Mouse (Mus musculus) midbrain, embryonic 14.5 days (tissue): ENCODE measurements at regions not wholly inside any gene's neighbourhood (a gene's known extent, or its start where the extent isn't known, plus 50 kb on each side); places are given as distances from the start of the nearest gene placed in this dataset.
A peak's percentile ranks its signal among the peaks of the same experiment; 100 is the strongest.

Experiments used
- ATAC-seq: fragments of 200-750 bp; cut with Nextera tagmentation; 2 replicates; pipeline ENCODE4 v1.8.0; 2017; ENCODE audit warnings: moderate number of reproducible peaks, moderate library complexity; ENCODE audit not compliant: low FRiP score, low TSS enrichment
- DNase-seq: peaks from one replicate; pipeline ENCODE4 v3.0.0-alpha.2; 2015
- H3K27ac ChIP-seq: fragments of 300-500 bp; sonication (generic); replicated peaks from 2 replicates; pipeline ENCODE4 v1.5.1; 2014; ENCODE audit warnings: mild to moderate bottlenecking, low read depth, low read length, moderate library complexity
- H3K27me3 ChIP-seq: fragments of 300-500 bp; sonication (generic); 2 replicates; pipeline ENCODE4 v1.6.1; 2014; ENCODE audit warnings: low read length, control low read depth, mixed read lengths; ENCODE audit not compliant: control insufficient read depth, insufficient read depth
- H3K36me3 ChIP-seq: fragments of 300-500 bp; sonication (generic); 2 replicates; pipeline ENCODE4 v1.6.1; 2014; ENCODE audit warnings: low read length, control low read depth; ENCODE audit not compliant: control insufficient read depth, insufficient read depth
- H3K4me1 ChIP-seq: fragments of 300-500 bp; sonication (generic); 2 replicates; pipeline ENCODE4 v1.6.1; 2014; ENCODE audit warnings: mild to moderate bottlenecking, antibody characterized with exemption, low read length, control low read depth; ENCODE audit not compliant: control insufficient read depth, insufficient read depth
- H3K4me2 ChIP-seq: fragments of 300-500 bp; sonication (generic); 2 replicates; pipeline ENCODE4 v1.6.1; 2014; ENCODE audit warnings: mild to moderate bottlenecking, low read length, moderate library complexity
- H3K4me3 ChIP-seq: fragments of 300-500 bp; sonication (generic); replicated peaks from 2 replicates; pipeline ENCODE4 v1.5.1; 2014; ENCODE audit warnings: low read depth, low read length
- H3K9ac ChIP-seq: fragments of 300-500 bp; sonication (generic); replicated peaks from 2 replicates; pipeline ENCODE4 v1.6.1; 2014; ENCODE audit warnings: mild to moderate bottlenecking, low read length, moderate library complexity
- H3K9me3 ChIP-seq: fragments of 300-500 bp; sonication (generic); 2 replicates; pipeline ENCODE4 v1.6.1; 2016; ENCODE audit warnings: low read length, control low read depth, mixed read lengths; ENCODE audit not compliant: control insufficient read depth
- WGBS: fragments of 180-500 bp; shearing (Covaris S2); extraction: QIAGEN DNeasy Blood & Tissue Kit; methylation state at CpG from one replicate; pipeline ENCODE4 v1.1.7; 2014; 5-methylcytosine and 5-hydroxymethylcytosine counted together

DNA sequence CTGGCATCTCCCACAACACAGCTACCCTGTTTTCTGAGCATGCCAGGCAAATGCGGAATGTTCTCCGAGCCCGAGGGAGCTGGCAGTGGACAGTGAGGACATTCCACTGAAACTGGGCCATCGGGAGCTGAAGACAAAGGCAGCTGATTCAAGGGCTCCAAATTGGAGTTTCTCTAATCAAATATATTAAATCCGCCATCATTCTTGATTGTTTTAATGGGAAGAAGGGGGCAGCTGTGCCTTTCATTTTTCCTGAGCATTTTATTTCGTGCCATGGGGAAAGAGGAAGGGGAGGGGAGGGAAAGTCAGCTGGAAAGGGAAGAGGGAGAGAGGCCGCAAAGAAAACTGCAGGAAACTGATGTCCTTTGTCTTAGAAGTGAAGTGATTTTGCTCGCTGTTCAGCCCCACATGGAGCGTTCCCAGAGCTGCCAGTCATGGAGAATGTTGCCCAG, 373.9 kb downstream of the Cog6 start:
- no peak overlapping the region for H3K9ac ChIP-seq
- H3K27me3 ChIP-seq, result no peaks in the 10 kb centered on the region
- peaks cover 21% of the 10 kb centered on the region for H3K4me1 ChIP-seq
- DNase-seq (peak; percentile 51), ATAC-seq (no peak)
- H3K4me2 ChIP-seq, result no peak overlapping the region
- 54% methylated on average over 9 of the region's 9 CpGs for WGBS
- no peak overlapping the region for H3K4me3 ChIP-seq
- no peaks in the 10 kb centered on the region for H3K36me3 ChIP-seq
- H3K9me3 ChIP-seq, result no peaks in the 10 kb centered on the region
- H3K27ac ChIP-seq, result no peak overlapping the region

DNA sequence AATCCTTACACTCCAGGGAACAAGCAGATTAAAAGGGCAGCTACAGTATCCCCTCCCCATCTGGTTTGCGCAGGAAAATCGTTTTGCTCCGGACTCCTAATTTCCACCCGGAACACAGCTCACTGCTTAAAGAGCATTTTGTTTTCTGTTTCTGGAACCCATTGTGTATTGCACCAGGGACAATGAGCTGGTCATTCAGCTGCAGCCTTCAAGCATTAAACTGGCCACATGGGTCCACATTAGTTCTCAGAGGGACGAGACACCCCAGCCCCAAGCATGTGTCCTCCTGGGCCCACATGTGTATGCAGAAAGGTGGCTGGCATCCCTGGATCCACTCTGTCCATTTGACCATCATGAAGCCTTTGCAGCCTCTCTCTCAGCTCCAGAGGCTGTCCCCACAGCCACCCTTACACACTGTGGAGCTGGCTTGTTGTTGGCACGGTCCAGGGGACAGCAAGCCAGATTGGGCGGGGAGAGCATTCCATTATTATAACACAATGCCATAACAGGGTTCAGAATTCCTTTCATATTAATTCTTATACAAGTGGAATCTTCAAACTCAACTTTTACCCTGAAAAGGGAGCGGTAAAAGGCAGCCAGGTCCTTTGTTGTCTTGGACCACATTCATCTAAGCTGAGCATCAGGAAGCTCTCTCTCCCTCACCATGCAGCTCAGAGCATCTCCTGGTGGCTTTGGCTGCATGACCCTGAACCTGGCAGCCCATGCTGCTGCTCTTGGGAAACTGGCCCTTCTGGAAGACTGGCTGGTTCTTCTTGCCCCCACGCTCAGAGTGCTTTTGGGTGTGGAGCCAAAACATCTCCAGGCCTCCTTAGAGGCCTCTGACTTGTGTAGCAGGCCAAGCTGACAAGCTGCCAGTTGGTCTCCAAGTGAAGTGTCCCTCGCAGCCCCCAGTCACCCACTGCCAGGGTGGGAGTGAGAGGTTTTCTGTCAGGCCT, 373.4 kb downstream of the Foxo1 start:
- WGBS, result 77% methylated on average over 10 of the region's 10 CpGs
- Histone ChIP-seq H3K27ac (no peak overlapping the region), H3K4me3 (no peak overlapping the region), H3K9ac (no peak overlapping the region), H3K27me3 (no peaks in the 10 kb centered on the region), H3K4me2 (no peak overlapping the region), H3K9me3 (no peaks in the 10 kb centered on the region), H3K36me3 (no peaks in the 10 kb centered on the region), H3K4me1 (peaks cover 21% of the 10 kb centered on the region)
- DNase-seq (no peak), ATAC-seq (no peak)

- Histone ChIP-seq H3K9ac (no peak overlapping the region), H3K27me3 (no peaks in the 10 kb centered on the region), H3K4me1 (peaks cover 21% of the 10 kb centered on the region), H3K27ac (no peak overlapping the region), H3K9me3 (no peaks in the 10 kb centered on the region), H3K36me3 (no peaks in the 10 kb centered on the region), H3K4me3 (no peak overlapping the region), H3K4me2 (no peak overlapping the region)
- no peak for ATAC-seq
- DNase-seq, result no peak
- 67% methylated on average over 16 of the region's 16 CpGs for WGBS
Observed at GRCm38 (mm10) chr3:52640250-52641147, 372.4 kb downstream of the Foxo1 start.

- no peak overlapping the region for H3K4me3 ChIP-seq
- WGBS, result 77% methylated on average over 5 of the region's 5 CpGs
- no peak for ATAC-seq
Observed at GRCm38 (mm10) chr3:52638816-52639215, 370.7 kb downstream of the Foxo1 start.

GRCm38 (mm10) chr3:52634353-52634752, 366.2 kb downstream of the Foxo1 start:
- Histone ChIP-seq H3K4me1 (peaks cover under 1% of the 10 kb centered on the region; the same call in 1 of the 2 replicates), H3K9me3 (no peaks in the 10 kb centered on the region), H3K9ac (no peak overlapping the region), H3K36me3 (no peaks in the 10 kb centered on the region), H3K4me3 (no peak overlapping the region), H3K4me2 (no peak overlapping the region), H3K27ac (no peak overlapping the region), H3K27me3 (no peaks in the 10 kb centered on the region)
- DNase-seq (no peak), ATAC-seq (no peak)
- WGBS, result 74% methylated on average over 6 of the region's 6 CpGs

More at GRCm38 (mm10) chr3:52638816-52639215, 370.7 kb downstream of the Foxo1 start:
- no peak overlapping the region for H3K27ac ChIP-seq
- peaks cover 11% of the 10 kb centered on the region for H3K4me1 ChIP-seq
- no peak overlapping the region for H3K4me2 ChIP-seq
- no peaks in the 10 kb centered on the region for H3K27me3 ChIP-seq
- H3K36me3 ChIP-seq, result no peaks in the 10 kb centered on the region
- no peak overlapping the region for H3K9ac ChIP-seq
- no peaks in the 10 kb centered on the region for H3K9me3 ChIP-seq
- DNase-seq, result no peak

GRCm38 (mm10) chr3:52633491-52634100, 365.5 kb downstream of the Foxo1 start:
- no peaks in the 10 kb centered on the region for H3K9me3 ChIP-seq
- H3K27me3 ChIP-seq, result no peaks in the 10 kb centered on the region
- WGBS, result 70% methylated on average over 15 of the region's 15 CpGs
- H3K4me1 ChIP-seq, result no peaks in the 10 kb centered on the region; the same call in 1 of the 2 replicates
- no peak overlapping the region for H3K27ac ChIP-seq
- DNase-seq (no peak), ATAC-seq (no peak)
- H3K36me3 ChIP-seq, result no peaks in the 10 kb centered on the region
- no peak overlapping the region for H3K4me3 ChIP-seq
- H3K9ac ChIP-seq, result no peak overlapping the region
- H3K4me2 ChIP-seq, result no peak overlapping the region

DNA sequence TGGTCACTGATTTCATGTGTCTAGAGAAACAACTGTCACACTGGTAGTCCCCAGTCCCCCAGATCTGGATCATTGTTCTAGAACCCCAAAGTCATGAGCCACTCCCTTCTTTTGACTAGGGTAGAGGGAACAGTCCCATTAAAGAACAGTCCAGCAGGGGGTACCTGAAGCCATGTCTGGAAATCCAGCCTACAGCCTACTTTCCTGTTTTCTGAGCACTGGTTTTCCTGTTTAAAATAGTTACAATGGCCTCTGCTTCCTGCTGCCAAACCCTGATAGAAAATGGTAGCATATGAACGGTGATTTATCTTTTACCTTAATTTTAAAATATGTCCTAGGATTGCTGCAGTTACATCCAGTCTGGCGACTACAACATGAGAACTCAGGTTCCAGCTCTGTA, 364.5 kb downstream of the Foxo1 start:
- no peak for ATAC-seq

GRCm38 (mm10) chr3:52630209-52630608, 362.1 kb downstream of the Foxo1 start:
- H3K27ac ChIP-seq, result no peak overlapping the region
- H3K36me3 ChIP-seq, result no peaks in the 10 kb centered on the region
- H3K9me3 ChIP-seq, result no peaks in the 10 kb centered on the region
- H3K27me3 ChIP-seq, result no peaks in the 10 kb centered on the region
- H3K4me3 ChIP-seq, result no peak overlapping the region
- no peaks in the 10 kb centered on the region for H3K4me1 ChIP-seq
- WGBS, result 90% methylated on average over 5 of the region's 5 CpGs
- ATAC-seq (no peak), DNase-seq (no peak)
- H3K9ac ChIP-seq, result no peak overlapping the region
- H3K4me2 ChIP-seq, result no peak overlapping the region

More for the DNA sequence above, 364.5 kb downstream of the Foxo1 start:
- H3K27ac ChIP-seq, result no peak overlapping the region
- H3K9ac ChIP-seq, result no peak overlapping the region
- no peaks in the 10 kb centered on the region for H3K9me3 ChIP-seq
- no peak for DNase-seq
- H3K36me3 ChIP-seq, result no peaks in the 10 kb centered on the region
- H3K27me3 ChIP-seq, result no peaks in the 10 kb centered on the region
- 93% methylated on average over 2 of the region's 2 CpGs for WGBS
- no peaks in the 10 kb centered on the region; the same call in 1 of the 2 replicates for H3K4me1 ChIP-seq
- no peak overlapping the region for H3K4me2 ChIP-seq
- H3K4me3 ChIP-seq, result no peak overlapping the region
